Mouse (Mus musculus) ovary, adult 18-20 months (tissue): ENCODE results near the gene Esr1.
A peak's percentile ranks its signal among the peaks of the same experiment; 100 is the strongest.

Experiments
- DNase-seq: peaks from one replicate; pipeline ENCODE4 v3.0.0; 2022; ENCODE audit warnings: low spot score, mixed read lengths

Gene Esr1

GRCm38 (mm10) chr10:4838099-4838498 lies 226.7 kb downstream of the Esr1 start:
- DNase-seq: no peak

- no peak for DNase-seq
Observed at GRCm38 (mm10) chr10:4841039-4841438, 229.6 kb downstream of the Esr1 start.

GRCm38 (mm10) chr10:4847523-4847922 lies 236.1 kb downstream of the Esr1 start:
- no peak for DNase-seq

- DNase-seq: no peak
Observed at GRCm38 (mm10) chr10:4849881-4850280, 238.5 kb downstream of the Esr1 start.

- DNase-seq: no peak
Observed at GRCm38 (mm10) chr10:4875076-4875737, 263.8 kb downstream of the Esr1 start.

GRCm38 (mm10) chr10:4881391-4881790 lies 270.0 kb downstream of the Esr1 start:
- DNase-seq: no peak

GRCm38 (mm10) chr10:4885506-4885905 lies 274.1 kb downstream of the Esr1 start:
- DNase-seq: no peak

- DNase-seq: no peak
Observed at GRCm38 (mm10) chr10:4885961-4886360, 274.6 kb downstream of the Esr1 start.

GRCm38 (mm10) chr10:4893475-4893874 lies 282.1 kb downstream of the Esr1 start:
- no peak for DNase-seq

- DNase-seq: no peak
Observed at GRCm38 (mm10) chr10:4897789-4898188, 286.4 kb downstream of the Esr1 start.

GRCm38 (mm10) chr10:4900324-4900723 lies 288.9 kb downstream of the Esr1 start:
- no peak for DNase-seq

- DNase-seq: no peak
Observed at GRCm38 (mm10) chr10:4909271-4909670, 297.9 kb downstream of the Esr1 start.

- no peak for DNase-seq
Observed at GRCm38 (mm10) chr10:4910451-4910850, 299.1 kb downstream of the Esr1 start.

GRCm38 (mm10) chr10:4919046-4919445 lies 307.7 kb downstream of the Esr1 start:
- DNase-seq: no peak

- no peak for DNase-seq
Observed at GRCm38 (mm10) chr10:4923616-4924015, 312.2 kb downstream of the Esr1 start.

GRCm38 (mm10) chr10:4924391-4924790 lies 313.0 kb downstream of the Esr1 start:
- DNase-seq: no peak

GRCm38 (mm10) chr10:4943148-4943547 lies 331.8 kb downstream of the Esr1 start:
- DNase-seq: no peak

- DNase-seq: no peak
Observed at GRCm38 (mm10) chr10:4944725-4945124, 333.3 kb downstream of the Esr1 start.

- no peak for DNase-seq
Observed at GRCm38 (mm10) chr10:4965768-4966167, 354.4 kb downstream of the Esr1 start.

GRCm38 (mm10) chr10:4971156-4971555 lies 359.8 kb downstream of the Esr1 start:
- peak; percentile 53 for DNase-seq

GRCm38 (mm10) chr10:4971586-4971985 lies 360.2 kb downstream of the Esr1 start:
- DNase-seq: peak; percentile 59

GRCm38 (mm10) chr10:4972026-4972425 lies 360.6 kb downstream of the Esr1 start:
- DNase-seq: no peak

GRCm38 (mm10) chr10:4974246-4974645 lies 362.9 kb downstream of the Esr1 start:
- no peak for DNase-seq

GRCm38 (mm10) chr10:4976557-4976956 lies 365.2 kb downstream of the Esr1 start:
- no peak for DNase-seq
